Mouse (Mus musculus) intestine, embryonic 15.5 days (tissue): Measurements from ENCODE around the gene Map3k9. TPM values are rescaled to one million over a fixed set of nuclear protein-coding genes. Genes with fewer than 3 reads are reported as not detected.

ENCODE experiments used
- polyA plus RNA-seq: library from polyadenylated mRNA; unstranded; fragments of >200 nt; fragmentation: Nextera tagmentation; extraction: Ambion mirVana; gene quantifications from 2 replicates; pipeline ENCODE4 v1.2.1, GENCODE M21; 2015

Gene Map3k9
- polyA plus RNA-seq, 1 experiment from 2014 or later: 2.4 TPM

Other genes with a start within 250 kb of the Map3k9 start
- gene Gm20498, start 248.3 kb downstream of the Map3k9 start, polyA plus RNA-seq: 23.9 and 26.0 TPM in 2 replicates
- 43.2 and 43.5 TPM in 2 replicates for gene Synj2bp, start 248.3 kb downstream of the Map3k9 start, polyA plus RNA-seq
- gene Adam21, start 212.7 kb downstream of the Map3k9 start, polyA plus RNA-seq: 0.06 and 0.10 TPM in 2 replicates
- gene Med6, start 186.2 kb downstream of the Map3k9 start, polyA plus RNA-seq: 67.4 and 67.7 TPM in 2 replicates
- gene Ttc9, start 149.9 kb downstream of the Map3k9 start, polyA plus RNA-seq: 1.3 and 2.2 TPM in 2 replicates
- 6.8 and 11.6 TPM in 2 replicates for gene Pcnx, start 78.8 kb upstream of the Map3k9 start, polyA plus RNA-seq